Mouse (Mus musculus) ES-E14 (cell line): ENCODE results near the gene Agap1.

Experiments used
- ZC3H11A ChIP-seq: IDR thresholded peaks from 2 replicates; pipeline ENCODE4 v1.6.1; 2012; ENCODE audit warnings: low read depth, mild to moderate bottlenecking, inconsistent platforms, low read length, borderline replicate concordance
- ZNF384 ChIP-seq: IDR thresholded peaks from 2 replicates; pipeline ENCODE4 v1.6.1; 2012; ENCODE audit warnings: low read depth, low read length, inconsistent platforms

DNA sequence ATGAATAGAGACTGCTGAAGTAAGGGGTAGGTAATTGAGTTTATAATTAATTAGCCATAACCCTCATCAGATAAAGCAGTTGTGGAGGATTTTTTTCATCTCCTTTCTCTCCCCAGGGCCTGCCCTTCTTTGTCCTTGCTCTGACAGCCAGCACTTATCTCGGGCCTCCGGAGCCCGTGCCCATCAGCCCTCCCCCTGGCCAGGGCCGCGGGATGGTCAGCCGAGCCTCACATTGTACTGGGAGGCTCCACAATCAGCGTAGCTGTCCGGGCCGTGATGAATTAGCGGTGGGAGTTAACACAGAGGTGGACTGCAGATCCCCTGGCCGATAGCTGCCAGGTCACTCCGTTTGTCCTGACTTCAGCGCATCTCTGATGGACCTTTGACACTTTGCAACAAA lies 248.7 kb downstream of the Agap1 start:
- no peak for TF ChIP-seq ZC3H11A
- no peak for TF ChIP-seq ZNF384
